Mouse (Mus musculus) myocyte (in vitro differentiated cells): Measurements from ENCODE around the gene Sh3rf3. TPM values are rescaled to one million over a fixed set of nuclear protein-coding genes. Genes with fewer than 3 reads are reported as not detected.

Experiments used
- H3K27me3 ChIP-seq: one replicate; pipeline ENCODE4 v1.6.1; 2011; ENCODE audit not compliant: control insufficient read depth, insufficient read depth, insufficient read length
- H3K36me3 ChIP-seq: one replicate; pipeline ENCODE4 v1.6.1; 2011; ENCODE audit not compliant: control insufficient read depth, insufficient read depth
- H3K4me2 ChIP-seq: one replicate; pipeline ENCODE4 v1.6.1; 2011; ENCODE audit warnings: low read depth, control low read depth
- H3K4me3 ChIP-seq: one replicate; pipeline ENCODE4 v1.5.1; 2011; ENCODE audit warnings: mild to moderate bottlenecking, control low read depth, moderate library complexity
- H3K79me2 ChIP-seq: one replicate; pipeline ENCODE4 v1.6.1; 2011; ENCODE audit not compliant: control insufficient read depth, insufficient read depth
- H3ac ChIP-seq: one replicate; pipeline ENCODE4 v1.6.1; 2011; ENCODE audit not compliant: control insufficient read depth, insufficient read length
- CEBPB ChIP-seq: IDR thresholded peaks from 2 replicates; pipeline ENCODE4 v1.6.1; 2011; ENCODE audit warnings: mild to moderate bottlenecking, moderate library complexity; ENCODE audit not compliant: poor library complexity, insufficient read depth, severe bottlenecking
- E2F4 ChIP-seq: IDR thresholded peaks from one replicate; pipeline ENCODE4 v1.6.1; 2011; ENCODE audit warnings: mild to moderate bottlenecking, control low read depth, moderate library complexity; ENCODE audit not compliant: insufficient read depth
- MAX ChIP-seq: IDR thresholded peaks from one replicate; pipeline ENCODE4 v1.6.1; 2011; ENCODE audit warnings: low read depth, mild to moderate bottlenecking, control low read depth
- MYOD1 ChIP-seq, 3 experiments: IDR thresholded peaks; one replicate each; pipeline ENCODE4 v1.6.1; 2011; ENCODE audit warnings: control low read depth in 2 of 3, low read depth in 2 of 3, mild to moderate bottlenecking in 2 of 3, moderate library complexity in 1 of 3; ENCODE audit not compliant: insufficient read length in 2 of 3, control insufficient read depth in 1 of 3
- MYOG ChIP-seq, 3 experiments: IDR thresholded peaks; one replicate each; pipeline ENCODE4 v1.6.1; 2011; ENCODE audit warnings: control low read depth in 2 of 3, low read depth in 2 of 3, mild to moderate bottlenecking in 2 of 3; ENCODE audit not compliant: insufficient read length in 2 of 3, control insufficient read depth in 1 of 3, insufficient read depth in 1 of 3
- POLR2A ChIP-seq: IDR thresholded peaks from one replicate; pipeline ENCODE4 v1.6.1; 2011; ENCODE audit warnings: low read depth, mild to moderate bottlenecking, control low read depth, moderate library complexity; ENCODE audit not compliant: insufficient read length
- POLR2AphosphoS2 ChIP-seq: IDR thresholded peaks from one replicate; pipeline ENCODE4 v1.6.1; 2011; ENCODE audit warnings: low read depth, control low read depth; ENCODE audit not compliant: insufficient read length
- SRF ChIP-seq: IDR thresholded peaks from one replicate; pipeline ENCODE4 v1.6.1; 2011; ENCODE audit warnings: low read depth; ENCODE audit not compliant: control insufficient read depth, insufficient read length
- TCF12 ChIP-seq: IDR thresholded peaks from one replicate; pipeline ENCODE4 v1.6.1; 2011; ENCODE audit warnings: mild to moderate bottlenecking, control low read depth; ENCODE audit not compliant: poor library complexity, insufficient read depth, severe bottlenecking
- TCF3 ChIP-seq: IDR thresholded peaks from one replicate; pipeline ENCODE4 v1.6.1; 2011; ENCODE audit warnings: low read depth, control low read depth; ENCODE audit not compliant: insufficient read length
- USF1 ChIP-seq: IDR thresholded peaks from one replicate; pipeline ENCODE4 v1.6.1; 2011; ENCODE audit warnings: low read depth, mild to moderate bottlenecking, control low read depth, moderate library complexity
- polyA plus RNA-seq: library from polyadenylated mRNA; unstranded; fragments of >200 nt; fragmentation: generic; extraction: Trizol; gene quantifications from one replicate; pipeline ENCODE4 v1.2.1, GENCODE M21; 2012; ENCODE audit warnings: missing spikeins

Gene Sh3rf3
- polyA plus RNA-seq, 1 experiment: 0.10 TPM

GRCm38 (mm10) chr10:59182306-59182705 lies 369.1 kb downstream of the Sh3rf3 start:
- no peaks in the 10 kb centered on the region for H3K79me2 ChIP-seq
- H3K36me3 ChIP-seq: peaks cover 44% of the 10 kb centered on the region
- no peak overlapping the region for H3K4me3 ChIP-seq
- no peak for TF ChIP-seq MYOG (IDR thresholded peaks at IDR 0.05; ENCODE audit: control insufficient read depth in 1 of 3, insufficient read depth in 1 of 3, insufficient read length in 2 of 3, low read depth in 2 of 3)
- TF ChIP-seq TCF12: no peak
- no peak for TF ChIP-seq MAX
- TF ChIP-seq CEBPB: no peak
- no peak for TF ChIP-seq MYOD1 (IDR thresholded peaks at IDR 0.05; ENCODE audit: control insufficient read depth in 1 of 3, insufficient read length in 2 of 3, low read depth in 2 of 3)
- TF ChIP-seq SRF: no peak
- no peak for TF ChIP-seq POLR2AphosphoS2
- TF ChIP-seq E2F4: no peak
- no peak for TF ChIP-seq TCF3
- TF ChIP-seq USF1: no peak
- TF ChIP-seq POLR2A: no peak
- no peak overlapping the region for H3K4me2 ChIP-seq
- no peaks in the 10 kb centered on the region for H3K27me3 ChIP-seq
- H3ac ChIP-seq: no peak overlapping the region

Other genes with a start within 250 kb of the Sh3rf3 start
- gene Edar, start 137.7 kb upstream of the Sh3rf3 start, polyA plus RNA-seq: not detected
- not detected for gene Gm17542, start 95.1 kb upstream of the Sh3rf3 start, polyA plus RNA-seq